ENCODE assay signal across 7 mouse cellular contexts in genomic region chr9:110657474-110658078, GRCm38 (mm10). TPM values are rescaled to one million over a fixed set of nuclear protein-coding genes. Genes with fewer than 3 reads are reported as not detected.
A peak's percentile ranks its signal among the peaks of the same experiment; 100 is the strongest.
DNase-seq lines count a peak whose midpoint lies in the region; ATAC-seq and TF ChIP-seq lines count a peak whose summit lies in the region.

No protein-coding gene starts in this region.

- peak overlapping the region; percentile 71; the same call in 1 of the 2 replicates for H3K4me2 ChIP-seq in CH12.LX (ENCODE audit: insufficient read depth, low read depth, poor library complexity, severe bottlenecking)
- H3K4me2 ChIP-seq in stomach, postnatal 0 days (replicated peaks; ENCODE audit: low read depth), result peak overlapping the region; percentile 72

- H3K9me3 ChIP-seq in CH12.LX (replicated peaks; ENCODE audit: low read length), result no peaks in the 10 kb centered on the region
- H3K9me3 ChIP-seq in stomach, postnatal 0 days (ENCODE audit: control insufficient read depth, low read length), result no peaks in the 10 kb centered on the region

- DNase-seq in CH12.LX (ENCODE audit: extremely low read depth), result peak; percentile 62
- DNase-seq in T-cell, adult 2 months (ENCODE audit: low spot score), result peak; percentile 59
- peak; percentile 86 to 89 for DNase-seq in kidney, adult 8-10 months
- peak; percentile 50 to 58 for DNase-seq in lung, postnatal 4 days
- peak; percentile 48 for DNase-seq in stomach, postnatal 0 days (ENCODE audit: low spot score)
- DNase-seq in embryo, embryonic 10 days (ENCODE audit: low spot score), result no peak

- peak overlapping the region; percentile 67 to 80 (median 69) for H3K4me3 ChIP-seq in CH12.LX (replicated peaks in 1 of 3; ENCODE audit: low read depth in 2 of 3, low read length in 2 of 3, poor library complexity in 1 of 3)
- H3K4me3 ChIP-seq in stomach, postnatal 0 days (ENCODE audit: low read depth, low read length), result peak overlapping the region; percentile 66; the same call in 1 of the 2 replicates

- peak; percentile 56 for ATAC-seq in granulocyte monocyte progenitor cell, adult 5-6 weeks (replicated peaks; ENCODE audit: poor library complexity, severe bottlenecking)
- ATAC-seq in stomach, postnatal 0 days (ENCODE audit: low FRiP score, low TSS enrichment), result no peak

- H3K4me1 ChIP-seq in CH12.LX (ENCODE audit: control insufficient read depth in 1 of 2, insufficient read depth in 2 of 2), result peaks cover 25 to 72% of the 10 kb centered on the region in 2 experiments
- peaks cover 8% of the 10 kb centered on the region for H3K4me1 ChIP-seq in stomach, postnatal 0 days (replicated peaks; ENCODE audit: control insufficient read depth, insufficient read depth)

- H3K27me3 ChIP-seq in CH12.LX (replicated peaks), result no peaks in the 10 kb centered on the region
- H3K27me3 ChIP-seq in stomach, postnatal 0 days (ENCODE audit: control insufficient read depth, insufficient read depth, low read length), result no peaks in the 10 kb centered on the region

- TF ChIP-seq EP300 in CH12.LX (IDR thresholded peaks at IDR 0.05; ENCODE audit: low read length), result peak; percentile 30; the same call in 1 of the 2 replicates
- TF ChIP-seq EP300 in stomach, postnatal 0 days (optimal IDR thresholded peaks at IDR 0.05), result no peak

- dilution Hi-C loops in CH12.LX (cut with MboI; ENCODE audit: extremely low pct_ligation_motif_present, extremely low pct_unique_long_range_greater_than_20kb, low sequenced_read_pairs), result no loop called here

- no peak for TF ChIP-seq RAD21 in CH12.LX (IDR thresholded peaks at IDR 0.05; ENCODE audit: low read depth, low read length)

- H3K9ac ChIP-seq in CH12.LX (ENCODE audit: insufficient read depth, low read depth), result peak overlapping the region; percentile 85
- peak overlapping the region; percentile 76 for H3K9ac ChIP-seq in stomach, postnatal 0 days (ENCODE audit: low read length)

- in situ Hi-C loops in CH12.LX (cut with MboI; ENCODE audit: low pct_ligation_motif_present, low pct_unique_long_range_greater_than_20kb, low sequenced_read_pairs), result no loop called here

- peaks cover 0 to 11% of the 10 kb centered on the region in 2 experiments for H3K36me3 ChIP-seq in CH12.LX (replicated peaks in 1 of 2; ENCODE audit: control insufficient read depth in 1 of 2, insufficient read depth in 1 of 2, low read length in 1 of 2)
- H3K36me3 ChIP-seq in stomach, postnatal 0 days (ENCODE audit: control insufficient read depth, insufficient read depth, low read length), result no peaks in the 10 kb centered on the region

- no peak for TF ChIP-seq CTCF in CH12.LX (conservative IDR thresholded peaks at IDR 0.05 in 1 of 2, IDR thresholded peaks at IDR 0.05 in 1 of 2; ENCODE audit: low read depth in 2 of 2, low read length in 2 of 2)
- TF ChIP-seq CTCF in stomach, postnatal 0 days (IDR thresholded peaks at IDR 0.05; ENCODE audit: low read depth), result no peak

- TF ChIP-seq POLR2A in CH12.LX (IDR thresholded peaks at IDR 0.05; ENCODE audit: low read depth, low read length), result no peak

- peak overlapping the region; percentile 80 for H3K27ac ChIP-seq in CH12.LX (ENCODE audit: insufficient read depth, low read depth)
- H3K27ac ChIP-seq in stomach, postnatal 0 days (replicated peaks), result peak overlapping the region; percentile 90

- 66% methylated on average over 13 of the region's 13 CpGs for WGBS in stomach, postnatal 0 days

- H3K79me2 ChIP-seq in CH12.LX (replicated peaks; ENCODE audit: control insufficient read depth, extremely low read depth, insufficient read depth, poor library complexity, severe bottlenecking), result peaks cover 44% of the 10 kb centered on the region

TF ChIP-seq in CH12.LX, 34 proteins besides CTCF, POLR2A, EP300 and RAD21:
- TF ChIP-seq SMC3 (IDR thresholded peaks at IDR 0.05; ENCODE audit: low read depth, low read length) (no peak), ZNF384 (IDR thresholded peaks at IDR 0.05; ENCODE audit: low read depth, low read length) (peak; percentile 94), TCF12 (IDR thresholded peaks at IDR 0.05; ENCODE audit: low read depth, low read length) (no peak), NELFE (IDR thresholded peaks at IDR 0.05; ENCODE audit: low read depth, low read length) (no peak), IRF4 (IDR thresholded peaks at IDR 0.05; ENCODE audit: low read depth, low read length) (peak; percentile 27; the same call in 1 of the 2 replicates), MAX (IDR thresholded peaks at IDR 0.05; ENCODE audit: low read length) (no peak), HCFC1 (IDR thresholded peaks at IDR 0.05; ENCODE audit: low read depth, low read length) (no peak), PAX5 (IDR thresholded peaks at IDR 0.05; ENCODE audit: low read length) (no peak), MXI1 (IDR thresholded peaks at IDR 0.05; ENCODE audit: low read depth, low read length) (no peak; the same call in 1 of the 2 replicates), ZKSCAN1 (IDR thresholded peaks at IDR 0.05; ENCODE audit: borderline replicate concordance, low read depth, low read length) (no peak), TBP (conservative IDR thresholded peaks at IDR 0.05; ENCODE audit: low read depth, low read length) (no peak), GABPA (IDR thresholded peaks at IDR 0.05; ENCODE audit: insufficient replicate concordance, low read depth, low read length) (no peak), JUN (IDR thresholded peaks at IDR 0.05; ENCODE audit: insufficient read depth, low read depth, low read length) (no peak), NRF1 (IDR thresholded peaks at IDR 0.05; ENCODE audit: low read depth, low read length) (peak; percentile 34; the same call in 1 of the 2 replicates), E2F4 (IDR thresholded peaks at IDR 0.05; ENCODE audit: insufficient replicate concordance, low read depth, low read length) (no peak), MEF2A (IDR thresholded peaks at IDR 0.05; ENCODE audit: borderline replicate concordance, low read depth, low read length) (0 out of 2 replicates have a peak, but pooled peaks have one; percentile 14), RCOR1 (conservative IDR thresholded peaks at IDR 0.05; ENCODE audit: low read depth, low read length) (no peak), MYC (IDR thresholded peaks at IDR 0.05; ENCODE audit: low read depth, low read length) (0 out of 2 replicates have a peak, but pooled peaks have one; percentile 9), USF1 (IDR thresholded peaks at IDR 0.05; ENCODE audit: low read depth, low read length) (no peak), BHLHE40 (IDR thresholded peaks at IDR 0.05; ENCODE audit: low read depth, low read length) (no peak), USF2 (conservative IDR thresholded peaks at IDR 0.05; ENCODE audit: low read depth, low read length) (no peak), CHD2 (IDR thresholded peaks at IDR 0.05; ENCODE audit: low read length) (no peak), MAFK (IDR thresholded peaks at IDR 0.05; ENCODE audit: insufficient replicate concordance, low read length) (no peak), ELF1 (IDR thresholded peaks at IDR 0.05; ENCODE audit: low read depth, low read length) (peak; percentile 20; the same call in 1 of the 2 replicates), SIN3A (IDR thresholded peaks at IDR 0.05; ENCODE audit: low read length) (peak; percentile 53; the same call in 1 of the 2 replicates), CHD1 (IDR thresholded peaks at IDR 0.05; ENCODE audit: low read depth, low read length) (0 out of 2 replicates have a peak, but pooled peaks have one; percentile 56), ZC3H11A (IDR thresholded peaks at IDR 0.05; ENCODE audit: low read depth, low read length) (no peak), ZMIZ1 (IDR thresholded peaks at IDR 0.05; ENCODE audit: low read depth, low read length) (no peak), POLR2AphosphoS2 (IDR thresholded peaks at IDR 0.05; ENCODE audit: low read depth, low read length) (no peak), UBTF (IDR thresholded peaks at IDR 0.05; ENCODE audit: low read depth, low read length) (no peak), JUND (conservative IDR thresholded peaks at IDR 0.05; ENCODE audit: low read depth, low read length) (no peak), KAT2A (IDR thresholded peaks at IDR 0.05; ENCODE audit: insufficient replicate concordance, low read length) (no peak), MAZ (IDR thresholded peaks at IDR 0.05; ENCODE audit: low read depth, low read length) (no peak), ETS1 (conservative IDR thresholded peaks at IDR 0.05; ENCODE audit: low read depth, low read length) (no peak; the same call in 1 of the 2 replicates)

RNA-seq across cellular contexts. Expression of gene Ccdc12, which starts 1.3 kb away (rescaled TPM):
- 97.8 and 122 TPM in 2 replicates for total RNA-seq in CH12.LX (2012; rRNA removed)
- 85.2 and 89.1 TPM in 2 replicates for total RNA-seq in CH12.LX (2014; rRNA removed)
- 104 and 106 TPM in 2 replicates for polyA plus RNA-seq in CH12.LX (2012; ENCODE audit: insufficient read length, low read depth)
- 149 TPM in 2 replicates for total RNA-seq in granulocyte monocyte progenitor cell, adult 5-6 weeks (2014; fragmentation: Nextera tagmentation)
- total RNA-seq in granulocyte monocyte progenitor cell, adult 5-6 weeks (2017), result 98.5 and 104 TPM in 2 replicates
- polyA plus RNA-seq in stomach, postnatal 0 days (2015; fragmentation: Nextera tagmentation; extraction: Ambion mirVana), result 139 and 144 TPM in 2 replicates

RNA-seq across cellular contexts. Expression of gene Nbeal2, which starts 3.6 kb away (rescaled TPM):
- total RNA-seq in CH12.LX (2012; rRNA removed) (8.4 and 13.6 TPM in 2 replicates), CH12.LX (2014; rRNA removed) (2.6 and 3.2 TPM in 2 replicates)
- 17.7 and 19.7 TPM in 2 replicates for polyA plus RNA-seq in CH12.LX (2012; ENCODE audit: insufficient read length, low read depth)
- total RNA-seq in granulocyte monocyte progenitor cell, adult 5-6 weeks (2014; fragmentation: Nextera tagmentation), result 37.5 and 49.2 TPM in 2 replicates
- total RNA-seq in granulocyte monocyte progenitor cell, adult 5-6 weeks (2017), result 11.0 and 13.9 TPM in 2 replicates
- polyA plus RNA-seq in stomach, postnatal 0 days (2015; fragmentation: Nextera tagmentation; extraction: Ambion mirVana), result 5.7 and 6.2 TPM in 2 replicates

RNA-seq across cellular contexts. Expression of gene Nradd, which starts 33.3 kb away (rescaled TPM):
- total RNA-seq in CH12.LX (2012; rRNA removed) (8.9 TPM in 2 replicates), CH12.LX (2014; rRNA removed) (17.7 and 18.4 TPM in 2 replicates)
- 15.0 and 15.8 TPM in 2 replicates for polyA plus RNA-seq in CH12.LX (2012; ENCODE audit: insufficient read length, low read depth)
- 4.4 and 4.5 TPM in 2 replicates for total RNA-seq in granulocyte monocyte progenitor cell, adult 5-6 weeks (2014; fragmentation: Nextera tagmentation)
- 0.99 and 4.7 TPM in 2 replicates for total RNA-seq in granulocyte monocyte progenitor cell, adult 5-6 weeks (2017)
- polyA plus RNA-seq in stomach, postnatal 0 days (2015; fragmentation: Nextera tagmentation; extraction: Ambion mirVana), result 14.5 and 15.9 TPM in 2 replicates
